Mouse (Mus musculus) thymus, postnatal 10 days (tissue): ENCODE data around the gene Ntrk1.
A peak's percentile ranks its signal among the peaks of the same experiment; 100 is the strongest.

Experiments used
- DNase-seq, 2 experiments: peaks; one replicate each; pipeline ENCODE4 v3.0.0; 2021; ENCODE audit warnings: low spot score in 2 of 2

The Ntrk1 gene

GRCm38 (mm10) chr3:87785626-87786214 lies 9.2 kb downstream of the Ntrk1 start:
- DNase-seq, result no peak

- no peak for DNase-seq
These were observed 9.8 kb downstream of the Ntrk1 start for GRCm38 (mm10) chr3:87785156-87785555.

GRCm38 (mm10) chr3:87783282-87784023 lies 11.5 kb downstream of the Ntrk1 start:
- no peak for DNase-seq

- no peak for DNase-seq
These were observed 15.9 kb downstream of the Ntrk1 start for GRCm38 (mm10) chr3:87779086-87779485.

GRCm38 (mm10) chr3:87778283-87778682 lies 16.7 kb downstream of the Ntrk1 start:
- DNase-seq, result no peak

- no peak for DNase-seq
These were observed 23.9 kb downstream of the Ntrk1 start for GRCm38 (mm10) chr3:87771088-87771487.

GRCm38 (mm10) chr3:87770280-87770679 lies 24.7 kb downstream of the Ntrk1 start:
- peak; percentile 25 to 65 for DNase-seq

GRCm38 (mm10) chr3:87769506-87769905 lies 25.5 kb downstream of the Ntrk1 start:
- no peak for DNase-seq

GRCm38 (mm10) chr3:87768844-87769243 lies 26.1 kb downstream of the Ntrk1 start:
- peak; percentile 68 to 85 for DNase-seq

GRCm38 (mm10) chr3:87768431-87768830 lies 26.5 kb downstream of the Ntrk1 start:
- DNase-seq, result no peak

- no peak for DNase-seq
These were observed 27.2 kb downstream of the Ntrk1 start for GRCm38 (mm10) chr3:87767764-87768163.

- no peak for DNase-seq
These were observed 28.7 kb downstream of the Ntrk1 start for GRCm38 (mm10) chr3:87766284-87766667.

- DNase-seq, result no peak
These were observed 29.2 kb downstream of the Ntrk1 start for GRCm38 (mm10) chr3:87765631-87766283.

GRCm38 (mm10) chr3:87765091-87765490 lies 29.9 kb downstream of the Ntrk1 start:
- peak; percentile 62 to 74 for DNase-seq

- DNase-seq, result no peak
These were observed 30.5 kb downstream of the Ntrk1 start for GRCm38 (mm10) chr3:87764506-87764905.

GRCm38 (mm10) chr3:87763683-87764289 lies 31.2 kb downstream of the Ntrk1 start:
- peak in 1 of 2 experiments; percentile 16 for DNase-seq

GRCm38 (mm10) chr3:87763202-87763601 lies 31.8 kb downstream of the Ntrk1 start:
- no peak for DNase-seq

- no peak for DNase-seq
These were observed 33.3 kb downstream of the Ntrk1 start for GRCm38 (mm10) chr3:87761408-87762375.

- DNase-seq, result no peak
These were observed 36.3 kb downstream of the Ntrk1 start for GRCm38 (mm10) chr3:87758641-87759040.

- DNase-seq, result no peak
These were observed 38.5 kb downstream of the Ntrk1 start for GRCm38 (mm10) chr3:87756488-87756887.

- peak; percentile 66 to 89 for DNase-seq
These were observed 39.0 kb downstream of the Ntrk1 start for GRCm38 (mm10) chr3:87755964-87756363.
